Mouse (Mus musculus) liver, adult 10 weeks (tissue): ENCODE data around the gene Nt5c2. TPM values are rescaled to one million over a fixed set of nuclear protein-coding genes. Genes with fewer than 3 reads are reported as not detected.

Source experiments
- polyA plus RNA-seq: library from polyadenylated mRNA; stranded (reverse); fragments of 350-450 nt; fragmentation: Illumina TruSeq; extraction: RNeasy Lipid Tissue Mini Kit (QIAGEN cat#74804); gene quantifications from one replicate; pipeline ENCODE4 v1.2.3, GENCODE M21; 2014; ENCODE audit warnings: low read depth, low replicate concordance

Gene Nt5c2
- 19.8 TPM for polyA plus RNA-seq

GRCm38 (mm10) chr19:47014447-47015381 lies at the start of gene Nt5c2, which contains the start of gene Ina:
Gene Nt5c2, minus strand, starts transcription at chr19:47015153.
Gene Ina, plus strand, starts transcription at chr19:47014698.

GRCm38 (mm10) chr19:47050271-47051032 lies 35.5 kb upstream of the Nt5c2 start, which contains the start of gene Pcgf6:
Gene Pcgf6, minus strand, starts transcription at chr19:47050906.

Other genes starting within 250 kb of the Nt5c2 start
- not detected for gene Ina, start 455 bp downstream of the Nt5c2 start, polyA plus RNA-seq
- gene Pcgf6, start 35.8 kb upstream of the Nt5c2 start, polyA plus RNA-seq = 13.2 TPM
- gene Taf5, start 52.6 kb upstream of the Nt5c2 start, polyA plus RNA-seq = 4.6 TPM
- 1,353 TPM for gene Usmg5, start 75.5 kb upstream of the Nt5c2 start, polyA plus RNA-seq
- 1.1 TPM for gene Pdcd11, start 75.6 kb upstream of the Nt5c2 start, polyA plus RNA-seq
- 0.24 TPM for gene Calhm2, start 123.1 kb upstream of the Nt5c2 start, polyA plus RNA-seq
- not detected for gene Calhm1, start 129.1 kb upstream of the Nt5c2 start, polyA plus RNA-seq
- not detected for gene Calhm3, start 142.6 kb upstream of the Nt5c2 start, polyA plus RNA-seq
- not detected for gene Neurl1a, start 163.7 kb upstream of the Nt5c2 start, polyA plus RNA-seq